Mouse (Mus musculus) stomach, postnatal 0 days (tissue): ENCODE measurements around the gene Islr. TPM values are rescaled to one million over a fixed set of nuclear protein-coding genes. Genes with fewer than 3 reads are reported as not detected.
A peak's percentile ranks its signal among the peaks of the same experiment; 100 is the strongest.

Experiments
- ATAC-seq: fragments of 200-750 bp; cut with Nextera tagmentation; 2 replicates; pipeline ENCODE4 v1.8.0; 2017; ENCODE audit not compliant: low FRiP score, low TSS enrichment
- DNase-seq: peaks from one replicate; pipeline ENCODE4 v3.0.0-alpha.2; 2016; ENCODE audit warnings: low spot score
- H3K27ac ChIP-seq: fragments of 300-500 bp; sonication (generic); replicated peaks from 2 replicates; pipeline ENCODE4 v1.5.1; 2014; ENCODE audit warnings: mild to moderate bottlenecking, control low read depth
- H3K27me3 ChIP-seq: fragments of 300-500 bp; sonication (generic); 2 replicates; pipeline ENCODE4 v1.6.1; 2014; ENCODE audit warnings: low read length; ENCODE audit not compliant: control insufficient read depth, insufficient read depth
- H3K36me3 ChIP-seq: fragments of 300-500 bp; sonication (generic); 2 replicates; pipeline ENCODE4 v1.6.1; 2014; ENCODE audit warnings: low read length, mixed read lengths; ENCODE audit not compliant: control insufficient read depth, insufficient read depth
- H3K4me1 ChIP-seq: fragments of 300-500 bp; sonication (generic); replicated peaks from 2 replicates; pipeline ENCODE4 v1.6.1; 2014; ENCODE audit warnings: antibody characterized with exemption; ENCODE audit not compliant: control insufficient read depth, insufficient read depth
- H3K4me2 ChIP-seq: fragments of 300-500 bp; sonication (generic); replicated peaks from 2 replicates; pipeline ENCODE4 v1.6.1; 2014; ENCODE audit warnings: low read depth, mild to moderate bottlenecking, control low read depth, moderate library complexity
- H3K4me3 ChIP-seq: fragments of 300-500 bp; sonication (generic); 2 replicates; pipeline ENCODE4 v1.5.1; 2014; ENCODE audit warnings: low read depth, low read length, control low read depth
- H3K9ac ChIP-seq: fragments of 300-500 bp; sonication (generic); 2 replicates; pipeline ENCODE4 v1.6.1; 2014; ENCODE audit warnings: mild to moderate bottlenecking, low read length, control low read depth, mixed read lengths
- H3K9me3 ChIP-seq: fragments of 300-500 bp; sonication (generic); 2 replicates; pipeline ENCODE4 v1.6.1; 2016; ENCODE audit warnings: low read length; ENCODE audit not compliant: control insufficient read depth
- CTCF ChIP-seq: IDR thresholded peaks from 2 replicates; pipeline ENCODE4 v1.5.1; 2016; ENCODE audit warnings: antibody characterized with exemption, low read depth, mild to moderate bottlenecking, moderate library complexity
- EP300 ChIP-seq: optimal IDR thresholded peaks from 2 replicates; pipeline ENCODE3; 2016; ENCODE audit warnings: antibody characterized with exemption
- WGBS: fragments of 180-500 bp; shearing (Covaris S2); extraction: QIAGEN DNeasy Blood & Tissue Kit; methylation state at CpG from one replicate; pipeline ENCODE4 v1.1.7; 2014; 5-methylcytosine and 5-hydroxymethylcytosine counted together
- microRNA-seq: library from miRNA; unstranded; fragments of <30 nt; microRNA quantifications from one replicate; pipeline ENCODE4, GENCODE M21; 2016
- polyA plus RNA-seq: library from polyadenylated mRNA; unstranded; fragments of >200 nt; fragmentation: Nextera tagmentation; extraction: Ambion mirVana; gene quantifications from 2 replicates; pipeline ENCODE4 v1.2.1, GENCODE M21; 2015

Islr gene
- polyA plus RNA-seq, 1 experiment from 2014 or later = 46.5 TPM

DNA sequence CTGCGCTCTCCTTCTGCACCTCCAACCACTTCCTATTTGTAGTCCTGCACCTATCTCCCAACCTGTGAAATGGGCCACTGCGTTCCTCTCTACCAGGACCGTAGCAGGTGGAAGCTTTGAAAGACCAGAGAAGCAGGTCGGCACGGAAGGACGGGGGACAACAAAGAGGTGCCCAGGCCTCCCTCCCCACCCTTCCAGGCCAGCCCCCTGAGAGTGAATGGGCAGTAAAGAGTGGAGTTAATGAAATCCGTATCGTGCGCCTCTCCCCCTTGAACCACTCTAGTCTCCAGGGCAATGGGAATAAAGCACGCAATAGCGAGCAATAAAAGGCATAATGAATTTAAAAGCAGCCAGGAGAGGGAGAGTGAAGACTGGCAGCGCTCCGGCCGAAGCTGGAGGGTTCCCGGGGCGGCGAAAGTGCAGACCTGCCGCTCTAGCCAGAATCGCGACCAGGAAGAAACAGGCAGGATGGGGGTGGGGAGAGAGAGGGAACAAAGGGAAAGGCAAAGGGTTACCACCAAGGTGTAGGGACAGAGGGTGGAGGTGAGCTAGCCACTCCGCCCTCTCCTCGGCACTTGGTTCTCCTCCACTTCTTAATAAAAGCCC lies 90.7 kb downstream of the Islr start:
- Histone ChIP-seq H3K4me1 (no peaks in the 10 kb centered on the region; the same call in 1 of the 2 replicates), H3K36me3 (no peaks in the 10 kb centered on the region), H3K9ac (no peak overlapping the region), H3K9me3 (no peaks in the 10 kb centered on the region), H3K27ac (no peak overlapping the region), H3K4me2 (peak overlapping the region; percentile 40), H3K4me3 (no peak overlapping the region), H3K27me3 (no peaks in the 10 kb centered on the region)
- DNase-seq (peak; percentile 46), ATAC-seq (no peak)
- 20% methylated on average over 22 of the region's 22 CpGs for WGBS
- TF ChIP-seq EP300 (no peak), CTCF (no peak)

DNA sequence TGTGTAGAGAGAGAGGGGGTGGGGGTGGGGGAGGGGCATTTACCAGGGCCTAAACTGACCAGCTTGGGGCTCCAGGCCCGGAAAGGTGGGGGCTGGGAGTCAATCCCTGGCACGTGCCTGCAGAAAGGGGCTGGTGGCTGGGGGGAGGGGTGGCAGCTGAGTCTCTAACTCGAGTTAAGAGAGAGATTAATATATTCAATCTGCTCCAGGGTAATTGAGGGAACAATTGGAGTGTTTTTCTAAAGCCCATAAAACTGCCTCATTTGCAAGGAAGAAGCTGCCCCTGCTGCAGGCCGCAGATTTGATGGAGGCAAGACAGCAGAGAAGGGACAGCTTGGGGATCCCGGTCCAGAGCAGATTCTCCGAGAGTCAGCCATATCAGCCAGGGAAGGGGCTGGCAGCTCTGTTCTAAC lies 91.2 kb downstream of the Islr start:
- no peaks in the 10 kb centered on the region for H3K36me3 ChIP-seq
- no peak overlapping the region for H3K4me2 ChIP-seq
- WGBS = 30% methylated on average over 6 of the region's 6 CpGs
- ATAC-seq (no peak), DNase-seq (peak; percentile 29)
- no peak overlapping the region for H3K9ac ChIP-seq
- H3K4me1 ChIP-seq = no peaks in the 10 kb centered on the region
- no peak overlapping the region for H3K4me3 ChIP-seq
- no peak for TF ChIP-seq EP300
- no peak for TF ChIP-seq CTCF
- no peaks in the 10 kb centered on the region for H3K27me3 ChIP-seq
- H3K27ac ChIP-seq = no peak overlapping the region
- H3K9me3 ChIP-seq = no peaks in the 10 kb centered on the region

DNA sequence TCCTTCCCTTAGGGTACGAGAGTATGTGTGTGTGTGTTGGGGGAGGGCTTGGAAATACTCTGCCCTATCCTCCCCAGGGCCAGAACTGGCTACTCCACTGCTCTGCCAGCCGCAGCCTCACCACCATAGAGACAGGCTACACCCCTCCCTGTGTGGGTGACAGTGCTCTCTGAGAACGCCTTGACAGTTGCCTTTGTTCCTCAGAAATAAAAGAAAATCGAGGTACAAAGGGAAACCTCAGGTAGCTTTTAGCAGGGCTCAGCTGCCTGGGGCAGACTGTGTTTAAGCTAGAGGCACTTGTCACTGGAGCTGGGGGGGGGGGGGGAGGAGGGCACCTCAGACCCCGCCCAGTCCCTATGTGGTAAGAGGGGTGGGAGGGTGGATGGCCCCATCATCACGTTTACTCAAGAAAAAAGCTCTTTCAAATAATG lies 91.8 kb downstream of the Islr start:
- ATAC-seq (no peak), DNase-seq (no peak)
- Histone ChIP-seq H3K36me3 (no peaks in the 10 kb centered on the region), H3K9me3 (no peaks in the 10 kb centered on the region), H3K27me3 (no peaks in the 10 kb centered on the region), H3K4me3 (no peak overlapping the region), H3K4me2 (no peak overlapping the region), H3K4me1 (no peaks in the 10 kb centered on the region), H3K9ac (no peak overlapping the region), H3K27ac (no peak overlapping the region)
- 31% methylated on average over 5 of the region's 6 CpGs for WGBS
- TF ChIP-seq CTCF (no peak), EP300 (no peak)

DNA sequence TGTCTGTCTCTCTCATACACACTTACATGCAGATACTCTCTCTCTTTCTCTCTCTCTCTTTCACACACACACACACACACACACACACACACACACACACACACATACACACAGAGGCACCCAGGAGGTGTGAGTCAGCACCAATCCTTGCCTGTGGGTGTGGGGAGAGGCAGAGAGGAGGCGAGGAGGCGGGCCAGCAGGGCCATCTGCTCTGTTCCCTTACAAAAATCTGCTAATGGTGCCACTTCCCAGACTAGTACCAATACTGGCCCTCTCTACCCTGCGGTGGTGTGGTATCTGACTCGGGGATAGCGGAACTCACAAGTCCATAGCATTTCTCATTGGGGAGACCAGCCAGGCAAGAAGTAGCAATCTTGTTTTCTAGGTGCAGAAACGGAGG lies 92.7 kb downstream of the Islr start:
- Histone ChIP-seq H3K9me3 (no peaks in the 10 kb centered on the region), H3K9ac (no peak overlapping the region), H3K4me3 (no peak overlapping the region), H3K36me3 (no peaks in the 10 kb centered on the region), H3K27ac (no peak overlapping the region), H3K27me3 (no peaks in the 10 kb centered on the region), H3K4me2 (no peak overlapping the region), H3K4me1 (no peaks in the 10 kb centered on the region)
- WGBS = 64% methylated on average over 6 of the region's 6 CpGs
- TF ChIP-seq CTCF (no peak), EP300 (no peak)
- peak; percentile 56 for DNase-seq
- peak; percentile 66; the same call in 1 of the 2 replicates for ATAC-seq

DNA sequence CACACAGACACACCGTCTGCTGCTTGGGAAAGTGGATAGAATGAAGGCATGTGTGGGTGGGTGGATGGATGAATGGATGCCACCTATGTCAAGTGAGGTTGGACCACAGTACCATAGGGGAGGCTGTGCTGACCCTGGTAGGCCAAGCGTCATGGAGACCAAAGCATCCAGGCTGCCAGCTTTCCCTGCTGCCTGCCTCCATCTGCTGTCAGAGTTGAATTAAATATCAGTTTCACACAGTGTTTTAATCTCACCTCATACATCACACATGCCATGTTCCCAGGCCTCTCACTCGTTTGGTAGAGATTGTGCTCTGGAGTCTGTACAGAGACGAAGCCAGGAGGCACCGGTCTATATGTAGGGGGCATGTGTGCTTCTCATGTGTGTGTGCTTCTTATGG lies 93.3 kb downstream of the Islr start:
- H3K27me3 ChIP-seq = no peaks in the 10 kb centered on the region
- 65% methylated on average over 5 of the region's 5 CpGs for WGBS
- H3K36me3 ChIP-seq = no peaks in the 10 kb centered on the region
- H3K4me1 ChIP-seq = no peaks in the 10 kb centered on the region
- no peak for ATAC-seq
- H3K9ac ChIP-seq = no peak overlapping the region
- no peak overlapping the region for H3K4me3 ChIP-seq
- H3K4me2 ChIP-seq = no peak overlapping the region
- TF ChIP-seq CTCF (no peak), EP300 (no peak)
- no peak for DNase-seq
- no peaks in the 10 kb centered on the region for H3K9me3 ChIP-seq
- no peak overlapping the region for H3K27ac ChIP-seq

DNA sequence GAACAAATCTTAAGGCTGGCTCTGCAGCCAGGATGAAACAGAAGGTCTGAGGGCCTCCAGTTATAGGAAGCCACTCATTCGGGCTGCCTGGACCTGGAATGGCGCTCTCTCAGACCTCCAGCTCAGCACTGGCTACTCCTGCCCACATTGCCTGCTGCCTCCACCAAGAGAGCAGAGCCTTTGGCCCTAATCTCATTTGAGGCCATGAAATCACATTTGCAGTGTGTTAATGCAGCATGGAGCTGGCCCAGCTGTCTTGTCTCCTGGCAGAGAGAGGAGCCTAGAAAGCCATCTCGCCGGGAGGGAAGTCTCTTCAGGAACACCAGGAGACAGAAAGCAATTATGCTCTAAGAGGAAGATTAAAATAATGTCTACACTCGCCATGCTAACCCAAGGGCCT lies 96.6 kb downstream of the Islr start:
- DNase-seq (no peak), ATAC-seq (no peak)
- H3K27ac ChIP-seq = no peak overlapping the region
- no peaks in the 10 kb centered on the region for H3K36me3 ChIP-seq
- no peaks in the 10 kb centered on the region for H3K9me3 ChIP-seq
- no peak overlapping the region for H3K4me3 ChIP-seq
- no peak overlapping the region for H3K9ac ChIP-seq
- 45% methylated on average over 5 of the region's 5 CpGs for WGBS
- no peak for TF ChIP-seq EP300
- no peak for TF ChIP-seq CTCF
- H3K4me1 ChIP-seq = no peaks in the 10 kb centered on the region
- H3K4me2 ChIP-seq = no peak overlapping the region
- H3K27me3 ChIP-seq = no peaks in the 10 kb centered on the region

Small RNA genes within 50 kb of the gene (microRNA-seq; reads per million reads assigned to microRNA genes)
- not detected for gene Mir6385

Other genes with a start within 250 kb of the Islr start
- 0.98 and 1.0 TPM in 2 replicates for gene Cyp11a1, start 197.9 kb downstream of the Islr start, polyA plus RNA-seq
- 0.18 and 0.56 TPM in 2 replicates for gene Stra6, start 140.5 kb downstream of the Islr start, polyA plus RNA-seq
- 0.18 TPM in 1 of 2 replicates, not detected in the other for gene Ccdc33, start 85.5 kb downstream of the Islr start, polyA plus RNA-seq
- 0.45 and 0.69 TPM in 2 replicates for gene Islr2, start within 50 bp of the Islr start, polyA plus RNA-seq
- gene Pml, start 45.5 kb upstream of the Islr start, polyA plus RNA-seq = 5.2 and 6.7 TPM in 2 replicates
- 19.9 and 20.4 TPM in 2 replicates for gene Stoml1, start 48.9 kb upstream of the Islr start, polyA plus RNA-seq
- gene Loxl1, start 108.9 kb upstream of the Islr start, polyA plus RNA-seq = 49.3 and 63.7 TPM in 2 replicates
- not detected in 2 replicates for gene Tbc1d21, start 166.1 kb upstream of the Islr start, polyA plus RNA-seq